Mouse (Mus musculus): Measurements from ENCODE around the gene Epo. TPM values are rescaled to one million over a fixed set of nuclear protein-coding genes. Genes with fewer than 3 reads are reported as not detected.
A peak's percentile ranks its signal among the peaks of the same experiment; 100 is the strongest.

Gene Epo
- polyA plus RNA-seq (2015; fragmentation: Nextera tagmentation; extraction: Ambion mirVana): not detected in 2 replicates

DNA sequence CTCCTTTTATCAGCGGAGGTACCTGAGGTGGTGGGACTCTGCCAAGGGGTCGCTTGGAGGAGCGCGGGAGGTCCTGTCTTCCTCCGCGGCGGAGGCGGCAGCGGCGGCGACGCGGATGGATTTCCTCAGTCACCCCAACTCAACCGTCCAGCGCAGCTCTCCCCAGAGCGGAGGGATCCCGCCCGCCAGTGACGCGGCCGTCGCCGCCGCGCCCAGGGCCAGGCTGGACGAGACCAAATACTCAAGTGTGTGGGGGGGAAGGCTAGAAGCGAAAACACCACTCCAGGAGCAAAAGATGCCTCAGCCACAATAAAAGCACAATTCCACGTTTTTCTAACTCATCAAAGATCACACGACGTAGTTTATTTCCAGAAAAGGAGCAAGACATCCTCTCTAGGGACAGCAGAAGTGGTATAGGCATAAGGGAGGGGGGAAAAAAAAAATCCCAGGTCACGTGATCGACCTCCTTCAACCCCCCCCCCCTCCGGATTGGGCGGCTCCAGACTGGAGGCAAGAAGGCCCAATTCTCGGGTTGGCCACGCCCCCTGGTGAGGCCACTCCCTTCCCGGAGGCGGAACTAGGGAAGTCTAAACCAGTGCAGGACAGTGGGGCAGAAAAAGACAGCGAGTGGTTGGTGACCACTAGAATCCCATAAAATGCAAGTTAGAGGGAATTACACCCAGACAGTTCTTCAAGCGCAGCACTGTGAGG lies at the start of gene Epo, which contains the start of gene Gnb2:
TSS of gene Epo (minus strand) at position 126 of the 711 bp plus-strand sequence.
TSS of gene Gnb2 (minus strand) at position 394 of the 711 bp plus-strand sequence.
- Histone ChIP-seq H3K9ac (peak within 1 kb of the TSS; percentile 79), H3K27ac (peak within 1 kb of the TSS; percentile 94), H3K27me3 (replicated peaks) (no peaks in the 10 kb centered on the region), H3K4me1 (peaks cover 25% of the 10 kb centered on the region), H3K4me2 (peak within 1 kb of the TSS; percentile 87), H3K4me3 (peak within 1 kb of the TSS; percentile 73), H3K36me3 (replicated peaks) (peaks cover 19% of the 10 kb centered on the region), H3K9me3 (no peaks in the 10 kb centered on the region)
- ATAC-seq (replicated peaks): peak; percentile 55
- WGBS: 0% methylated on average over 40 of the region's 40 CpGs

- Histone ChIP-seq H3K9me3 (no peaks in the 10 kb centered on the region), H3K36me3 (replicated peaks) (no peaks in the 10 kb centered on the region), H3K9ac (peak overlapping the region; percentile 58), H3K4me2 (peak overlapping the region; percentile 64), H3K27ac (peak overlapping the region; percentile 84), H3K27me3 (replicated peaks) (no peaks in the 10 kb centered on the region), H3K4me1 (peaks cover 16% of the 10 kb centered on the region), H3K4me3 (peak overlapping the region; percentile 41)
- 43% methylated on average over 8 of the region's 8 CpGs for WGBS
- 0 out of 2 replicates have a peak, but pooled peaks have one; percentile 20 for ATAC-seq (replicated peaks)
Measured at GRCm38 (mm10) chr5:137582702-137583101, 49.7 kb upstream of the Epo start.

DNA sequence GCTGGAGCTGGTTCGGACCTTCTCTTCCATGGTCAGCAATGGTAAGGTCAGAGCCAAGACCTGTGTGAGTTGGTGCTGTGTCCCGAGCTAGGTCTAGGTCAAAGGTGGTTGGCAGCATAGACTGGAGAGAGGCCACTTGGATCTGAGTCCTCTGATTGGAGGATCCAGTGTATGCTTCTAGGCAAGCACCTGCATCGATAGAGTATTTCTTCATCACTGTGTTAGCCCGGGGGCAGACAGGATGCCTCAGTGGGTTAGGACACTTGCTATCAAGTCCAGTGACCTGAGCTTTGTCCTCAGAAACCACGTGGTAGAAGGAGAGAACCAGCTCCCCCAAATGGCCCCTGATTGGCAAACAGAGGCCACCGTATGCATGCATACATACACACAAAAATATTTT lies 47.2 kb upstream of the Epo start:
- no peak for ATAC-seq (replicated peaks)
- WGBS: 85% methylated on average over 6 of the region's 6 CpGs
- no peak overlapping the region for H3K4me3 ChIP-seq
- H3K27ac ChIP-seq: no peak overlapping the region
- H3K36me3 ChIP-seq (replicated peaks): no peaks in the 10 kb centered on the region
- H3K4me1 ChIP-seq: peaks cover 16% of the 10 kb centered on the region
- H3K9me3 ChIP-seq: no peaks in the 10 kb centered on the region
- H3K4me2 ChIP-seq: no peak overlapping the region
- no peaks in the 10 kb centered on the region for H3K27me3 ChIP-seq (replicated peaks)
- H3K9ac ChIP-seq: no peak overlapping the region

DNA sequence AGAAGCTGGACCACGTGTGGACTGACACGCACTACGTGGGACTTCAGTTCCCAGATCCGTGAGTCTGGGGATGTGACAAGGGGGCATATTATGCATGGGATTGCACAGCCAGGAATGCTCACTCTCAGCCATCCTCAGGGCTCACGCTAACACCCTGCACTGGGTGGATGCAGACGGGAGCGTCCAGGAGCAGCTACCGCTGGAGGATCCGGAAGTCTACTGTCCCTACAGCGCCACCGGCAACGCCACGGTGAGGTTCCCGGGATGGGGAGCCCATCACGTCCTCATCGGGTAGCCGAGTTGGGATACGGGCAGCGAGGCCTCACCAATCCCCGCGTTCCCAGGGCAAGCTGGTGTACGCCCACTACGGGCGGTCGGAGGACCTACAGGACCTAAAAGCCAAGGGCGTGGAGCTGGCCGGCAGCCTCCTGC lies 41.4 kb upstream of the Epo start:
- Histone ChIP-seq H3K27ac (no peak overlapping the region), H3K9me3 (no peaks in the 10 kb centered on the region), H3K27me3 (replicated peaks) (no peaks in the 10 kb centered on the region), H3K36me3 (replicated peaks) (no peaks in the 10 kb centered on the region), H3K4me3 (peak overlapping the region; percentile 31), H3K4me1 (0 out of 2 replicates have a peak, but pooled peaks cover 5% of the 10 kb centered on the region), H3K9ac (peak overlapping the region; percentile 20; the same call in 1 of the 2 replicates), H3K4me2 (peak overlapping the region; percentile 55)
- WGBS: 9% methylated on average over 27 of the region's 27 CpGs
- no peak for ATAC-seq (replicated peaks)

DNA sequence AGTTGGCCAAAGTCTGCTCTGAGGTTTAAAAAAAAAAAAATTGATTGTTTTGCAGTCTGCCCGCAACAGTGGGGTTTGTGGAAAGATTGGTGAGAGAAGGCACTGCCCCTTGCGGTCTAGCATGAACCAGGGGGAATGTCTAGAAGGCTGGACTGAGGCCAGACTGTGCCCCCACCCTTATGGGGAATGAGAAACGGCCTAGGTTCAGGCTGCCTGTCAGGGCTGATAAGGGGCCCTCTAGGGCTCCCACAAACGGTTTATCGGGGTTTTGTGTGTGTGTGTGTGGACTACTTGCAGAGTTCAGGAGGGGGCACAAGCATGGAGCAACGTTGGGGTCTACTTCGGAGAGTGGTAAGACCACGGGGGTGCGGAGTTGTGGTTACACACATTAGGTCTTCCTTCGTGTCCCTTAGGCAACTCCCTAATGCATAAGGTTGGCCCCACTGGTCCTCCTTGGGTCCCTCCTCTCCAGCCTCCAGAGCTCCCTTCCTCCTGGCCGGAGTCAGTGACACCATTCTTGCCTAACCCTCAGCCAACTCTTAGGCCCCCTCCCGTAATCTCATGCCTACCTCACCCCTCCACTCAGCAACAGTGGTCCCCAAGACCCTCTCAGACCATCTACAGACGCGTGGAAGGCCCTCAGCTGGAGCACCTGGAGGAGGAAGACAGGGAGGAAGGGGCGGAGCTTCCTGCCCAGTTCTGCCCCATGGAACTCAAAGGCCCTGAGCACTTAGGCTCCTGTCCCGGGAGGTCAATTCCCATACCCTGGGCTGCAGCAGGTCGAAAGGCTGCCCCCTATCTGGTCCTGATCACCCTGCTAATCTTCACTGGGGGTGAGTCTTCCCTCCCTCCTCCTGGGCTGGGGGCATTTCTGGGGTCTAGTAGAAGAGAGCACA lies 37.9 kb upstream of the Epo start:
- Histone ChIP-seq H3K4me3 (no peak overlapping the region), H3K4me2 (no peak overlapping the region), H3K36me3 (replicated peaks) (peaks cover 12% of the 10 kb centered on the region), H3K4me1 (0 out of 2 replicates have a peak, but pooled peaks cover 5% of the 10 kb centered on the region), H3K9ac (no peak overlapping the region), H3K9me3 (no peaks in the 10 kb centered on the region), H3K27ac (no peak overlapping the region), H3K27me3 (replicated peaks) (no peaks in the 10 kb centered on the region)
- no peak; the same call in 1 of the 2 replicates for ATAC-seq (replicated peaks)
- 84% methylated on average over 17 of the region's 17 CpGs for WGBS

DNA sequence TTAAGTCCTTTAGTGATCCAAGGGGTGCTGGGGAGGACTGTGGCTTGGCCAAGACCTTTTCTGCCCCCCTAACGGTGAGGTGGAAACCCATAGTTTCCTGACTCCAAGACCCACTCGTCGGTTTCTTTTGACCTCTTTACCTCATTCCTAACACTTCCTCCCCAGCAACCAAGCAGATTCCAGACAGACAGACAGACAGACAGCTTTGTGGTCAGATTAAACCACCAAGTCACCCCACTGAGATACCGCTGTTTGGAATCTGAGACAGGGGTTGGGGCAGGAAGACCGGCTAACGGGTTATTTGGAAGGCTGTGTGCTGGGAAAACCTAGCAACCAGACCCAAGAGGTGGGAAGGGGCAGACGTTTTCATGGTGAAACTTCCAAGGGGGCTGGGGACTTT lies 37.1 kb upstream of the Epo start:
- Histone ChIP-seq H3K27me3 (replicated peaks) (no peaks in the 10 kb centered on the region), H3K9ac (no peak overlapping the region), H3K4me3 (no peak overlapping the region), H3K9me3 (no peaks in the 10 kb centered on the region), H3K36me3 (replicated peaks) (peaks cover 12% of the 10 kb centered on the region), H3K4me1 (0 out of 2 replicates have a peak, but pooled peaks cover 5% of the 10 kb centered on the region), H3K27ac (no peak overlapping the region), H3K4me2 (no peak overlapping the region)
- no peak for ATAC-seq (replicated peaks)
- 56% methylated on average over 7 of the region's 7 CpGs for WGBS

GRCm38 (mm10) chr5:137569665-137570064 lies 36.6 kb upstream of the Epo start, which contains the start of gene Tfr2:
Gene Tfr2 (plus strand): TSS chr5:137569840.
- WGBS: 39% methylated on average over 9 of the region's 9 CpGs
- no peak within 1 kb of the TSS for H3K9ac ChIP-seq
- H3K4me2 ChIP-seq: no peak within 1 kb of the TSS
- no peak within 1 kb of the TSS for H3K4me3 ChIP-seq
- no peaks in the 10 kb centered on the region for H3K9me3 ChIP-seq
- no peak for ATAC-seq (replicated peaks)
- no peaks in the 10 kb centered on the region for H3K27me3 ChIP-seq (replicated peaks)
- no peak within 1 kb of the TSS for H3K27ac ChIP-seq
- 0 out of 2 replicates have a peak, but pooled peaks cover 5% of the 10 kb centered on the region for H3K4me1 ChIP-seq
- H3K36me3 ChIP-seq (replicated peaks): peaks cover 12% of the 10 kb centered on the region

- WGBS: 72% methylated on average over 12 of the region's 12 CpGs
- H3K9me3 ChIP-seq: no peaks in the 10 kb centered on the region
- H3K4me3 ChIP-seq: no peak overlapping the region
- H3K27me3 ChIP-seq (replicated peaks): no peaks in the 10 kb centered on the region
- H3K9ac ChIP-seq: no peak overlapping the region
- no peak overlapping the region for H3K4me2 ChIP-seq
- no peak for ATAC-seq (replicated peaks)
- no peaks in the 10 kb centered on the region for H3K4me1 ChIP-seq
- H3K36me3 ChIP-seq (replicated peaks): peaks cover 12% of the 10 kb centered on the region
- H3K27ac ChIP-seq: no peak overlapping the region
Measured at GRCm38 (mm10) chr5:137569031-137569430, 36.0 kb upstream of the Epo start.

- Histone ChIP-seq H3K4me3 (no peak overlapping the region), H3K4me1 (no peaks in the 10 kb centered on the region), H3K27ac (no peak overlapping the region), H3K36me3 (replicated peaks) (peaks cover 12% of the 10 kb centered on the region), H3K9ac (no peak overlapping the region), H3K27me3 (replicated peaks) (no peaks in the 10 kb centered on the region), H3K9me3 (no peaks in the 10 kb centered on the region), H3K4me2 (no peak overlapping the region)
- 85% methylated on average over 8 of the region's 8 CpGs for WGBS
- no peak for ATAC-seq (replicated peaks)
Measured at GRCm38 (mm10) chr5:137568223-137568798, 35.3 kb upstream of the Epo start.

GRCm38 (mm10) chr5:137566416-137566815 lies 33.4 kb upstream of the Epo start:
- Histone ChIP-seq H3K4me3 (no peak overlapping the region), H3K36me3 (replicated peaks) (peaks cover 12% of the 10 kb centered on the region), H3K9ac (no peak overlapping the region), H3K4me1 (no peaks in the 10 kb centered on the region), H3K27me3 (replicated peaks) (no peaks in the 10 kb centered on the region), H3K27ac (no peak overlapping the region), H3K9me3 (no peaks in the 10 kb centered on the region), H3K4me2 (no peak overlapping the region)
- ATAC-seq (replicated peaks): no peak
- 94% methylated on average over 5 of the region's 5 CpGs for WGBS

DNA sequence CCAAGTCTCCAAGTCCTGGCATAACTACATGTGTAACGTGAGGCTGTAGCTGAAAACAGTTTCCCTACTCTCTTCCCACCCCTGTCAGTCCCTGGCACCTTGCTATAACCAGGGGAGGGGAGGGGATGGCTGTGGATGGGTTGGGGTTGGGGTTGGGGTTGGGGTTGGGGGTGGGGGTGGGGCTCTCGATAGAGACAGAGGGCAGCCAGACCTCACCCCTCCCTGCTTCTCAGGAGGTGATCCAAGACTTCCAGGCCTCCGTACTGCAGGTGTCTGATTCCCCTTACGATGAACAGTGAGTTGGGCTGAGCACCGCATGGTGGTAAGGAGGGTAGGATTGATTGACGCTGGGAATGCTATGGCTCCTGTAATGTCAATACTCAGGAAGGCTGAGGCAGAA lies 32.7 kb upstream of the Epo start:
- 66% methylated on average over 6 of the region's 6 CpGs for WGBS
- Histone ChIP-seq H3K4me1 (no peaks in the 10 kb centered on the region), H3K36me3 (replicated peaks) (peaks cover 12% of the 10 kb centered on the region), H3K9ac (no peak overlapping the region), H3K27ac (no peak overlapping the region), H3K27me3 (replicated peaks) (no peaks in the 10 kb centered on the region), H3K9me3 (no peaks in the 10 kb centered on the region), H3K4me3 (no peak overlapping the region), H3K4me2 (no peak overlapping the region)
- no peak for ATAC-seq (replicated peaks)

DNA sequence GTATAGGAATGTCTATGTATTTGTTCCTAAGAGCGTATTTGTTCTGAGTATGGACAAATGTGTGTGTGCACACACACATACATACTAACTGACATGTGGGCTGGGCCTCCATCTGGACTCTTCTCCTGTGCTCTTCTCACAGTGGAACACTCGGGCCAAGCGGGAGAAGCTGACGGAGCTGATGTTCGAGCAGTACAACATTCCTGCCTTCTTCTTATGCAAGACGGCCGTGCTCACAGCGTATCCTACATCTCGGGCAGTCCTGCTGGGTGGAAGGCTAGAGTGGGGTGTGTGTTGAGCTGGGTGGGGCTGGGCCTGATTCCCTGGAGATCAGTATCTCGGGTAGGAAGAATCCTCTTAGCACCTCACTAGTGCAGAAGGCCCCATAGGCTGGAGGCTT lies 29.9 kb upstream of the Epo start:
- H3K4me1 ChIP-seq: no peaks in the 10 kb centered on the region
- no peak overlapping the region for H3K4me3 ChIP-seq
- H3K4me2 ChIP-seq: no peak overlapping the region
- no peak overlapping the region for H3K9ac ChIP-seq
- no peaks in the 10 kb centered on the region for H3K27me3 ChIP-seq (replicated peaks)
- no peaks in the 10 kb centered on the region for H3K9me3 ChIP-seq
- H3K36me3 ChIP-seq (replicated peaks): peaks cover 15% of the 10 kb centered on the region
- no peak overlapping the region for H3K27ac ChIP-seq
- no peak for ATAC-seq (replicated peaks)
- 77% methylated on average over 10 of the region's 10 CpGs for WGBS

Data from midbrain, embryonic 15.5 days (tissue).